Mouse (Mus musculus) heart, embryonic 13.5 days (tissue): ENCODE measurements around the gene Synj2. TPM values are rescaled to one million over a fixed set of nuclear protein-coding genes. Genes with fewer than 3 reads are reported as not detected.

ENCODE experiments used
- ATAC-seq: fragments of 200-750 bp; cut with Nextera tagmentation; 2 replicates; pipeline ENCODE4 v1.8.0; 2017; ENCODE audit warnings: moderate TSS enrichment; ENCODE audit not compliant: insufficient number of reproducible peaks, low FRiP score, low TSS enrichment; ENCODE audit errors: extremely low read depth
- H3K27ac ChIP-seq: fragments of 300-500 bp; sonication (generic); replicated peaks from 2 replicates; pipeline ENCODE4 v1.5.1; 2015; ENCODE audit warnings: moderate library complexity, mild to moderate bottlenecking, inconsistent platforms
- H3K27me3 ChIP-seq: fragments of 300-500 bp; sonication (generic); replicated peaks from 2 replicates; pipeline ENCODE4 v1.6.1; 2015; ENCODE audit warnings: mild to moderate bottlenecking, inconsistent platforms
- H3K36me3 ChIP-seq: fragments of 300-500 bp; sonication (generic); 2 replicates; pipeline ENCODE4 v1.6.1; 2015; ENCODE audit warnings: mild to moderate bottlenecking, inconsistent platforms
- H3K4me1 ChIP-seq: fragments of 300-500 bp; sonication (generic); 2 replicates; pipeline ENCODE4 v1.6.1; 2015; ENCODE audit warnings: inconsistent platforms
- H3K4me2 ChIP-seq: fragments of 300-500 bp; sonication (generic); 2 replicates; pipeline ENCODE4 v1.6.1; 2015; ENCODE audit warnings: inconsistent platforms, mild to moderate bottlenecking, moderate library complexity
- H3K4me3 ChIP-seq: fragments of 300-500 bp; sonication (generic); 2 replicates; pipeline ENCODE4 v1.5.1; 2015; ENCODE audit warnings: moderate library complexity, mild to moderate bottlenecking, inconsistent platforms
- H3K9ac ChIP-seq: fragments of 300-500 bp; sonication (generic); 2 replicates; pipeline ENCODE4 v1.6.1; 2015; ENCODE audit warnings: inconsistent platforms, mild to moderate bottlenecking, moderate library complexity
- H3K9me3 ChIP-seq: fragments of 300-500 bp; sonication (generic); 2 replicates; pipeline ENCODE4 v1.6.1; 2016; ENCODE audit warnings: inconsistent platforms
- WGBS: fragments of 180-500 bp; shearing (Covaris S2); methylation state at CpG from one replicate; pipeline ENCODE4 v1.1.7; 2015; ENCODE audit warnings: mixed read lengths; 5-methylcytosine and 5-hydroxymethylcytosine counted together
- polyA plus RNA-seq: library from polyadenylated mRNA; unstranded; fragments of >200 nt; fragmentation: Nextera tagmentation; extraction: Ambion mirVana; gene quantifications from 2 replicates; pipeline ENCODE4 v1.2.1, GENCODE M21; 2015

Synj2 gene
- polyA plus RNA-seq, 1 experiment from 2014 or later: 3.0 TPM

- no peak for ATAC-seq
- WGBS: 55% methylated on average over 6 of the region's 6 CpGs
- H3K4me1 ChIP-seq: peaks cover 80% of the 10 kb centered on the region
These were observed 62.6 kb downstream of the Synj2 start for GRCm38 (mm10) chr17:6003661-6004060.

GRCm38 (mm10) chr17:6005246-6005637 lies 64.2 kb downstream of the Synj2 start:
- Histone ChIP-seq H3K36me3 (peaks cover 19% of the 10 kb centered on the region), H3K27me3 (no peaks in the 10 kb centered on the region), H3K9ac (0 out of 2 replicates have a peak overlapping the region, but pooled peaks have one; percentile 40), H3K9me3 (no peaks in the 10 kb centered on the region), H3K4me2 (peak overlapping the region; percentile 33), H3K27ac (peak overlapping the region; percentile 90), H3K4me1 (peaks cover 76% of the 10 kb centered on the region), H3K4me3 (no peak overlapping the region)
- ATAC-seq: no peak
- 15% methylated on average over 11 of the region's 14 CpGs for WGBS

More at GRCm38 (mm10) chr17:6003661-6004060, 62.6 kb downstream of the Synj2 start:
- no peaks in the 10 kb centered on the region for H3K27me3 ChIP-seq
- no peak overlapping the region for H3K4me3 ChIP-seq
- no peaks in the 10 kb centered on the region for H3K9me3 ChIP-seq
- H3K9ac ChIP-seq: no peak overlapping the region
- peaks cover 8% of the 10 kb centered on the region; the same call in 1 of the 2 replicates for H3K36me3 ChIP-seq
- peak overlapping the region; percentile 80 for H3K27ac ChIP-seq
- H3K4me2 ChIP-seq: no peak overlapping the region

- peaks cover 25% of the 10 kb centered on the region for H3K36me3 ChIP-seq
- H3K27ac ChIP-seq: peak overlapping the region; percentile 90
- H3K9ac ChIP-seq: peak overlapping the region; percentile 58
- no peaks in the 10 kb centered on the region for H3K27me3 ChIP-seq
- ATAC-seq: no peak
- H3K4me1 ChIP-seq: peaks cover 76% of the 10 kb centered on the region
- 32% methylated on average over 14 of the region's 14 CpGs for WGBS
- H3K9me3 ChIP-seq: no peaks in the 10 kb centered on the region
- H3K4me2 ChIP-seq: peak overlapping the region; percentile 33
- H3K4me3 ChIP-seq: no peak overlapping the region
These were observed 64.8 kb downstream of the Synj2 start for GRCm38 (mm10) chr17:6005638-6006471.

GRCm38 (mm10) chr17:6007101-6007780 lies 66.2 kb downstream of the Synj2 start:
- H3K4me3 ChIP-seq: no peak overlapping the region
- H3K27ac ChIP-seq: peak overlapping the region; percentile 9
- no peak overlapping the region for H3K4me2 ChIP-seq
- no peaks in the 10 kb centered on the region for H3K27me3 ChIP-seq
- H3K4me1 ChIP-seq: peaks cover 64% of the 10 kb centered on the region
- ATAC-seq: no peak
- no peak overlapping the region for H3K9ac ChIP-seq
- H3K9me3 ChIP-seq: no peaks in the 10 kb centered on the region
- H3K36me3 ChIP-seq: peaks cover 27% of the 10 kb centered on the region
- 84% methylated on average over 5 of the region's 5 CpGs for WGBS

- H3K27me3 ChIP-seq: no peaks in the 10 kb centered on the region
- H3K4me3 ChIP-seq: no peak overlapping the region
- no peak overlapping the region; the same call in 1 of the 2 replicates for H3K27ac ChIP-seq
- no peaks in the 10 kb centered on the region for H3K9me3 ChIP-seq
- no peak overlapping the region for H3K4me2 ChIP-seq
- WGBS: 82% methylated on average over 9 of the region's 9 CpGs
- peaks cover 27% of the 10 kb centered on the region for H3K36me3 ChIP-seq
- ATAC-seq: no peak
- H3K4me1 ChIP-seq: peaks cover 57% of the 10 kb centered on the region
- no peak overlapping the region for H3K9ac ChIP-seq
These were observed 66.8 kb downstream of the Synj2 start for GRCm38 (mm10) chr17:6007902-6008301.

GRCm38 (mm10) chr17:6008590-6008989 lies 67.5 kb downstream of the Synj2 start:
- H3K9ac ChIP-seq: no peak overlapping the region
- H3K27me3 ChIP-seq: no peaks in the 10 kb centered on the region
- peaks cover 20% of the 10 kb centered on the region for H3K36me3 ChIP-seq
- no peak overlapping the region for H3K4me3 ChIP-seq
- no peak for ATAC-seq
- 0 out of 2 replicates have a peak overlapping the region, but pooled peaks have one; percentile 29 for H3K27ac ChIP-seq
- H3K4me2 ChIP-seq: no peak overlapping the region
- no peaks in the 10 kb centered on the region for H3K9me3 ChIP-seq
- 62% methylated on average over 11 of the region's 11 CpGs for WGBS
- H3K4me1 ChIP-seq: peaks cover 56% of the 10 kb centered on the region

GRCm38 (mm10) chr17:6009606-6010005 lies 68.5 kb downstream of the Synj2 start:
- ATAC-seq: no peak
- peaks cover 54% of the 10 kb centered on the region for H3K4me1 ChIP-seq
- H3K4me2 ChIP-seq: no peak overlapping the region
- no peak overlapping the region for H3K4me3 ChIP-seq
- H3K9ac ChIP-seq: no peak overlapping the region
- H3K9me3 ChIP-seq: no peaks in the 10 kb centered on the region
- WGBS: 87% methylated on average over 4 of the region's 4 CpGs
- H3K27me3 ChIP-seq: no peaks in the 10 kb centered on the region
- peaks cover 19% of the 10 kb centered on the region for H3K36me3 ChIP-seq
- H3K27ac ChIP-seq: no peak overlapping the region

- 63% methylated on average over 4 of the region's 4 CpGs for WGBS
- H3K27ac ChIP-seq: 0 out of 2 replicates have a peak overlapping the region, but pooled peaks have one; percentile 32
- no peak for ATAC-seq
These were observed 72.0 kb downstream of the Synj2 start for GRCm38 (mm10) chr17:6013079-6013478.

GRCm38 (mm10) chr17:6014985-6015384 lies 73.9 kb downstream of the Synj2 start:
- H3K36me3 ChIP-seq: peaks cover 15% of the 10 kb centered on the region
- H3K4me3 ChIP-seq: no peak overlapping the region
- H3K4me2 ChIP-seq: no peak overlapping the region
- H3K27me3 ChIP-seq: no peaks in the 10 kb centered on the region
- H3K9ac ChIP-seq: no peak overlapping the region
- no peaks in the 10 kb centered on the region for H3K9me3 ChIP-seq
- peaks cover 29% of the 10 kb centered on the region for H3K4me1 ChIP-seq
- H3K27ac ChIP-seq: no peak overlapping the region
- ATAC-seq: no peak
- 76% methylated on average over 4 of the region's 4 CpGs for WGBS

More at GRCm38 (mm10) chr17:6013079-6013478, 72.0 kb downstream of the Synj2 start:
- H3K9ac ChIP-seq: peak overlapping the region; percentile 4; the same call in 1 of the 2 replicates
- no peaks in the 10 kb centered on the region for H3K9me3 ChIP-seq
- H3K36me3 ChIP-seq: peaks cover 19% of the 10 kb centered on the region
- no peak overlapping the region for H3K4me3 ChIP-seq
- H3K4me1 ChIP-seq: peaks cover 41% of the 10 kb centered on the region
- H3K4me2 ChIP-seq: no peak overlapping the region
- no peaks in the 10 kb centered on the region for H3K27me3 ChIP-seq

GRCm38 (mm10) chr17:6016213-6016780 lies 75.2 kb downstream of the Synj2 start:
- H3K9ac ChIP-seq: 0 out of 2 replicates have a peak overlapping the region, but pooled peaks have one; percentile 24
- peaks cover 33% of the 10 kb centered on the region for H3K4me1 ChIP-seq
- 0 out of 2 replicates have a peak, but pooled peaks cover 4% of the 10 kb centered on the region for H3K36me3 ChIP-seq
- 45% methylated on average over 7 of the region's 7 CpGs for WGBS
- H3K4me2 ChIP-seq: no peak overlapping the region
- H3K27ac ChIP-seq: peak overlapping the region; percentile 64
- peak; percentile 53; the same call in 1 of the 2 replicates for ATAC-seq
- no peaks in the 10 kb centered on the region for H3K9me3 ChIP-seq
- no peaks in the 10 kb centered on the region for H3K27me3 ChIP-seq
- H3K4me3 ChIP-seq: no peak overlapping the region

GRCm38 (mm10) chr17:6017268-6017667 lies 76.2 kb downstream of the Synj2 start:
- Histone ChIP-seq H3K4me3 (no peak overlapping the region), H3K27ac (no peak overlapping the region), H3K9ac (no peak overlapping the region), H3K9me3 (no peaks in the 10 kb centered on the region), H3K36me3 (peaks cover 10% of the 10 kb centered on the region; the same call in 1 of the 2 replicates), H3K4me1 (peaks cover 33% of the 10 kb centered on the region), H3K4me2 (no peak overlapping the region), H3K27me3 (no peaks in the 10 kb centered on the region)
- no peak for ATAC-seq
- WGBS: 66% methylated on average over 12 of the region's 12 CpGs
